Mouse (Mus musculus) layer of hippocampus, postnatal 14 days (tissue): ENCODE data around the gene Pgap3. TPM values are rescaled to one million over a fixed set of nuclear protein-coding genes. Genes with fewer than 3 reads are reported as not detected.
A peak's percentile ranks its signal among the peaks of the same experiment; 100 is the strongest.

Source experiments
- DNase-seq, 2 experiments: peaks; one replicate each; pipeline ENCODE4 v3.0.0; 2021 to 2022; ENCODE audit warnings: low spot score in 2 of 2, mixed read lengths in 1 of 2
- total RNA-seq, 2 experiments: library from RNA; stranded (reverse); gene quantifications; 2 replicates each; pipeline ENCODE4 v1.2.3; 2021

Pgap3 gene
- total RNA-seq, 2 experiments from 2014 or later, result 10.0 to 10.1 TPM

DNA sequence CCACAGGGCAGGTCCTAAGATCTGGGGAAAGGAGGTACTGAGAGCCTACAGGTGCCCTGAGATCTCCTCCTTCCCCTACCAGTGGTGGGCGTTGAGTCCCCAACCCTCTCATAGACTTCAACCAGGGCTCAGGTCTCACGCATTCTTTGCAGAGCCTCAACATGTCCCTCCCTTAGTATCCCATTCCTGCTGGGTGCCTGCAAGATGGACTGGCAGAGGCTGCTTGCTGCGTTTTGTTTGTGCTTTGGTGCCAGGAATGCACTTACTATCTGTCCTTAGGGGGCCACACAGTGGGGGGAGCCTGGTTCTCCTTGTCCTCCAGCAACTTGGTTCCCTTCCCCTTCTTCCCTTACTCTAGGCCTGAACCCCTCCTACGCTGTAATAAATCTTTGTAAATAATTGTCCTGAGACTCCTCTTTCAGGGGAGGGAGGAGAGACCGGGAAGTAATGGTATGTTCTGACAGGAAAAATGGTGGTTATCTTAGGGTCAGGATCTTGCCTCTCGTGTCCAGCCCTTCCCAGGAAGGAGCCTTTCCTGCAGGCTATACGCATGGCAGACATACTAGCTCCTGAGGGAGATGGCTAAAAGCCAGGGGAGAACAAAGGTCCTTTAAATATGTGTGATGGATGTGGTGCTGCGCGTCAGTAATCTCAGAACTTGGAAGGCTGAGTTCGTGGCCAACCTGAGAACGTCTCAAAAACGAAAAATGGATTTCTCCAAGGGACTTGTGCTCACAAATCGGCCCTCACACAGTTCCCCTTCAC lies 42.7 kb downstream of the Pgap3 start:
- DNase-seq, result no peak

DNA sequence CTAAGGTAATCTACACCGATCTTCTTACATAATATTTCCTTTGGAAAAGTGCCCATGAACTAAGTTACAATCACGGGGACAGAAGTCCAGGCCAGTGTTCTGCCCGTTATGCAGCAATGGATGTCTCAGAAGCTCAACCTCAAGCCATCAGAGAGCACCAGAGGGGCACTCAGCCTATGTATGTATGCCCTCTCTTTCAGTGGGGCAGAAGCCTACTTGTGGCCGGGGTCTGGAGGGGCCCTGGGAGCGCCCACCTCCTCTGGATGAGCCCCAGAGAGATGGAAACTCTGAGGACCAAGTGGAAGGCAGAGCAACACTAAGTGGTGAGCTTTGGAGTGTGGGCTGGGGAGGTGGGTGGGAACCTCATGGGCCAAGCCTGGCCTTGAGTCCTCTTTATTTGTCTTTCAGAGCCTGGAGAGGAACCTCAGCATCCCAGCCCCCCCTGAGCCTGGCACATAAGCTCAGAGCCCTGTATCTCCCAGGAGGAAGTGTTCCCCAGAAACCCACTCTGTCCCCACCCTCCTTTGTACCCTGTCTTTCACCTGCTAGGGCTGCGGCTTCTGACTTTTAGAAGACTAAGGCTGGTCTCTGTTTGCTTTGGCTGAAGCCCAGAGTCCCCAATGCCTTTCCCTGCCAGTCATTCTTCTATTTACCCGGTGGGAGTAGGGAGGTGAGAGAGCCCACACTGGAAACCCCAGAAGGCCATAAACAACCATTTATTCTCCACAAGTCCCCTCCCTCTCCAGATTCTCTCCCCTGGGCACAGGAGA lies 43.5 kb downstream of the Pgap3 start:
- no peak for DNase-seq

DNA sequence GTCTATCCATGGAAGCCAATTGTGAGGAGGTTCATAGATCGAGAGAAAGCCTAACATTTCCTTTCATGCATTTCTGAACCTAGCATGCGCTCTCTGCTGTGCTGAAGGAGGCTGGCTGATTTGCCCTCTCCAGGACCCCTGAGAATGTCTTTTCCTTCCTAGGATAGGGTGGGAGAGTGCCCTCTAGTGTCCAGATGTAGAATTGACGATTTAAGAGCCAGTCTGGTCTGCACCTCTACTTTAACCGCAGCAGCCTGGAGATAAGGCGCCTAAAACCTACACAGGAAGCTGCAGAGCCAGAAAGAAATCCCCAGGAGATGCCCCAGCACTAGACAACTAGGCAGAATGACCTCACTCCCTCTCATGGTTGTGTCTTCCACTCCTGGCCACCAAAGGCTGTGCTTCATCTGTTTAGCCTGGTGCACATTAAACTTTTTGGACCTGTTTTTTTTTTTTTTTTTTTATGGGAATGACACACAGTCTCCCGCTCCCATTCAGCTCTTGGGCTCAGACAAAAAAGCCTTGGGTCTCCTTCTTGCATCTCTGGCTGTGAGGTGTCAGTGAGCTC lies 44.5 kb downstream of the Pgap3 start:
- no peak for DNase-seq

GRCm38 (mm10) chr11:98354445-98354844 lies 45.8 kb downstream of the Pgap3 start:
- no peak for DNase-seq

DNA sequence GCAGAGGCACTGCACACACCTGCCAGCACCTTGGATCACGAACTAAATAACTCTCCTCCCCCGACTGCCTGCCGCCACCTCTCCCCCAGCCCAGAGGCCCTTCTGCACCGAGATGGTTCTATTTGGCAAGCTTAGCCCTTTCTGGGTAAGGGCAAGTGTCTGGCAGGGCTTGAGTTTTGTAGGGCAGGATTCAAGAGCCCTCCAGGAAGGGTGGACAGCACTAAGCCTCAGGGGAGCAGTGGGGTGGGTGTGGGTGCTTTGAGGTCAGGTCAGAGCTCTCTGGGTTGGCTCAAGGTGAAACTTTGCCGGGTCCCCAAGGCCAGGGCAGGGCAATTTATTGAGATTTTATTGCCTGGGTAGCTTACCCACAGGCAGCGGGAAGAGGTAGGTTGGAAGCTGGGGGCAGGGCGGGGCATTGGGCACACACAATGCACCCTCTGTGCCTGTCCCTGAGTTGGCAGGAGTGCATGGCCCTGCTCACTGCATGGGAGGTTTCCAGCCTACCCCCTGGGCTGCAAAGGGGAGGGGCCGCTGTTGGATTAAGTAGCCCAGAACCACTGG lies 46.6 kb downstream of the Pgap3 start:
- no peak for DNase-seq

DNA sequence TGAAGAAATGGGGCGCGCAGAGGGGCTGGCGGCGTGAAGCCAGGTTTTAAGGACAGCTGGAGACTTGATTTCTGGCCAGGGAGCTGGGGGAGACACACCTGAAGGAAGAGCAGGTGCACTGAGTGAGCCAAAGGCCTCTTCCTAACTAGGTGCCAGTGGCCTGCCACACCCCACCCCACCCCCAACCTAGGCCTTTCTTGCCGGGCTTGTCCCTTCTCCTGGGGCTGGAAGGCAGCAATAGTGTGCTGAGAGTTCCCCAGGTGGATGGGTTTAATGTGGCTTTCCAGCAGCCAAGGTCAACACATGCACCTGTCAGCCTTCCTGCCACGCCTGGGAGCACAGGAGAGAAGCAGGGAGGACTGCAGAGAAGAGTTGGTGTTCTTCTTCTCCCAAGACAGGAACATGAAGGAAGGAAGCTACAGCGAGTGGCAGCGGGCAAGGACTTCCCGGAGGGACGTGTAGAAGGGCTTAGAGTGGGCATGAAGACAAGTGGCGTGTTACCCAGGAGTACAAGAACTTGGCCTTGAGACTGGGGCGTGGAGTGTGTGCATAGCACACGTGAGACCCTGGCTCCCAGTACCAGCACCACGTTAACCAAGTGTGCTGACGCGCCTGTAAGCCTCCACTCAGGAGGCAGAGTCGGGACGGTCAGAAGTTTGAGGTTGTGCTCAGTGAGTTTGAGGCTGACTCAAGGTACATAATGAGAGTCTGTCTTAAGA lies 47.9 kb downstream of the Pgap3 start:
- DNase-seq, result no peak

DNA sequence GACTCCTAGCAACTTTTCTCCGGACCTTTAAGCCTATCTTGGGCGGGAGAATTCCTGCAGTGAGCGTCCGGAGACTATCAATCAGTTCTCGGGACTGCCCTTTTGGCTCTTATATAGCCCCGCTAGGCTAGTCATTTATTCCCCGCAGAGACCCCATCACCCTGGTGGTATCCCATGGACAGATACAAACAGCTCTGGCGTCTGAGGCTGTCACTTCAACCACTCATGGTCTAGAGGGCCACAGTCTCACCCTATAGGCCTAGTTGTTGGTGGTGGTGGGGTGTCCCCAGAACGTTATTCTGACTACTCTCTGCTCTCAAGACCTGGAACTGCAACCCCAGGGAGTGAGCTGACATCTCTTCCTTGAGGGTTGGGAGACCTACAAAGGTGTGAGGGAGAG lies 51.0 kb downstream of the Pgap3 start:
- no peak for DNase-seq

DNA sequence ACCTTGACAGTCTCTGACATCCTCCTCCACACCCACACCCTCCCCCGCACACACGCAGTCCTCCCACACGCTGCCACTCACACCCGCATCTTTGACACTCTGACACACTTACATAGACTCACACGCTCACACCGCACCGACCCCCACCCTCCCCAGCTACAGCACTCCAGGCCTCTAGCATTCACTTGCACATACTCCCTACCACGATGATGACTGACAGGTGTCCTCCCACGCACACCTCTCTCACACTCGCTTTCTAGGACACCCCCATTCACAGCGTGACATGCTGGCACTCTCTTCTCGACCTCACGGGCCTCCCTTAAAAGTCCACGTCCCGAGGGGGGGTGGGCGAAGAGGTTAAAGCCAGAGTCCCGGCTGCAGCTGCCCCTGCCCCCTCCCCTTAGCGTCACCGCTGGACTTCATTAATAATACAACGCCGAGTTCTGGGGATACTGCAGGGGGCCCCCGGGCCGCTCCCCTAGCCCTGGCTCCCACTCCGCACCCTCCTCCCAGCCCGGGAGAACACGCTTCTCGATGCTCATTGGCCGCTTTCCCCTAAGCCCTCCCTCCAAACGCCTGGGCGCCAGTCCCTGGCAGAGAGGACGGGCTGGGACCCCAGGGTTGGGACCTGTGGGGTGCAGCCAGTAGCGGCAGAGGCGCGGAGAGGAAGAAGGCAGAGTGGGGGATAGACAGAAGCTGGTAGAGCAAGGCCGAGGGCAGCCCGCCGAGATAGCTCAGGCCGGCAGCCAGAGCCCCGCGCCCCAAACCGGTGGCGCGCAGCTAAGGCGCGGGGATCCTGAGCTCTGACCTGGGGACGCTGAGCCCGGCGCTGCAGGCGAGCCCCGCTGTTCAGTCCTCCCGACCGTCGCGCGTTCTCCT lies 52.0 kb downstream of the Pgap3 start, which contains the start of gene Ppp1r1b:
Gene Ppp1r1b, plus strand, starts transcription at position 322 of the 879 bp plus-strand sequence.
- peak in 1 of 2 experiments; percentile 81 for DNase-seq

DNA sequence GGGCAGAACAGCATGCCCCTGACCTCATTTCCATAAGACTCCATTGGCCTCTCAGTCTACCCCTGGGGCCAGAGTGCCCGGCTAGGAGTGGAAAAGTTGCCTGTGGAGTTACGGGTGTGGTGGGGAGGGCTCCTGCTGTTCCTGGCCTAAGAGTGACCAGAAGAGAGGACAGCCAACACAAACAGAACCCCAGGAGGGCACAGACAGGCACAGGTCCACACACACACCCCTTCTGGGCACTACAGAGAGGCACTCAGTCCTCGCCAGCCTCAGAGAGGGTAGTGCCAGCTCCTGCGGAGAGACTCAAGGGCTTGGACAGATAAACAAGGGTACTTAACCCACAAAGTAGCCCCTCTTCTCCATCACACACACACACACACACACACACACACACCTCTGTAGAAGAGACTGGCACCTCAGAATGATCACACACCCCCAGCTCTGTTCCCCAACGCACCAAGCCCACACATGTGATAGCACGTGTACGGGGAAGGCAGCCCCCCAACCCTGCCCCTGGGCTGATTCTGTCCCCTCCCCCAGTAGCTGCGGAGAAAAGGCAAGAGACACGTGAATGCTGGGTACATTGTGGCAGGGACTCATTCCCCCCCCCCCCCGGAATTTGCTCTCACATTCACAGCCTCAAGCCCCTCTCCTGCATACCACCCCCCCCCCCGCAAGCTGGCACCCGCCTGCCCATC lies 52.8 kb downstream of the Pgap3 start:
- DNase-seq, result no peak

DNA sequence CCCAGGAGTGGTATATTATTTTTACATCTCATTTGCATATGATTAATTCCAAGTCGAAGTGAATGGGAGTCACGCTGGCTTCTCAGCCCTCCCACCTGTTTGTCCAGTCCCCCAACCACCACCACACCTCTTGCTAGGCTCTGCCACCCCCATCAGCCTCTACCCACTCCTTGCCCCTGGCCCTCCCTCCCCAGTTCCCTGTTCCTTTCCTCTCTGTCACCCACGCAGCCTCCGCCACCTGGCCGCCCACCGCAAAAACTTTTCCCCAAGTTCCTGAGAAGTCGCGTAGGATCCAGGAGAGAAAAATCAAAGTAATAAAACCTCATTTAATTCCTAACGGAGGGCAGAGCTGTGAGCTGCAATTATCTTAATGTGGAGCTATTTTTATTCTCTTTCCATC lies 54.1 kb downstream of the Pgap3 start:
- no peak for DNase-seq

GRCm38 (mm10) chr11:98345253-98345652 lies 55.0 kb downstream of the Pgap3 start:
- DNase-seq, result peak; percentile 82 to 86

DNA sequence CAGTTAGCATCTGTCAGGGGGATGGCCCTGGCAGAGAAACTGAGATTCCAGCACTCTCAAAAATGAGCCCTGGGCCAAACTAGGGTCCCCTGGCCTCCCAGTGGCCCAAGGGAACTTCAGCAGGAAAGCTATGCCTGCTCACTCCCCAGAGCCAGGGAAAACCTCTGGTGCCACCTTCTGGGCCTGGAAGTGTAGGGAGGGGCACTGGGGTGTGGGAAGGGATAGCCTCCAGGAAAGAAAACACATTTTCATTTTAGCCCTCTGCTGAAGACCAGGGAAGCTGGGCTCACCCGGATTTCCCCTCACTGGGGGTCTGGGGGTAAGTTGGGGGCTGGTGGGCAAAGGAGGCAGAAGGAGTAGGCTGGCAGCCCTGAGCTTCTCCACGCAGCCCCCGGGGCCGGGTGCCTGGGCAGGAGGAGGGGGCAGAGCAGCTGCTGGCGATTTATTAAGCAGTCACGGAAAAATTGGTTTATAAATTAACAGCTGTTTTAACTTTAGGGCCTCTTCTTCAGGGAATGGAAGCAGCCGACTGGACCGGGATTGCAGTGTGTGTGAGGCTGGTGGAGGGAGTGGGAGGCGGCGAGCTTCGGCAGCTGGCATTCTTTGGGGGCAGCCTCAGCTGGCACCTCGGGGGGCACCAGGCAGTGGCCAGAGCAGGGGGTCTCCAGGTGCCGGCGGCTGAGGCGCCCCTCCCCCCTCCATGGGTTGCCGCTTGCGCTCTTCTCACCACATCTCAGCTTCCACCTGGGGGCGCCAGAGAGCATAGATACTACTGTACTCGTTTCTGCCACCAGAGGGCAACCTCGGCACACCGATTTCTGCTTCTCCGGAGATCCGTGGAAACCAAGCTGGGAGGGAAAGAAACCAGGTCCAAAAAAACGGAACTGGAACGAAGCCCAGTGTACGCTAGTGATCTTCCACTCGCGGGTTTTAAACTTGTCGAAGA lies 58.0 kb downstream of the Pgap3 start:
- DNase-seq, result peak; percentile 97 to 100

- no peak for DNase-seq
These were observed 59.1 kb downstream of the Pgap3 start for GRCm38 (mm10) chr11:98341174-98341573.

GRCm38 (mm10) chr11:98340597-98340996 lies 59.7 kb downstream of the Pgap3 start:
- DNase-seq, result no peak

DNA sequence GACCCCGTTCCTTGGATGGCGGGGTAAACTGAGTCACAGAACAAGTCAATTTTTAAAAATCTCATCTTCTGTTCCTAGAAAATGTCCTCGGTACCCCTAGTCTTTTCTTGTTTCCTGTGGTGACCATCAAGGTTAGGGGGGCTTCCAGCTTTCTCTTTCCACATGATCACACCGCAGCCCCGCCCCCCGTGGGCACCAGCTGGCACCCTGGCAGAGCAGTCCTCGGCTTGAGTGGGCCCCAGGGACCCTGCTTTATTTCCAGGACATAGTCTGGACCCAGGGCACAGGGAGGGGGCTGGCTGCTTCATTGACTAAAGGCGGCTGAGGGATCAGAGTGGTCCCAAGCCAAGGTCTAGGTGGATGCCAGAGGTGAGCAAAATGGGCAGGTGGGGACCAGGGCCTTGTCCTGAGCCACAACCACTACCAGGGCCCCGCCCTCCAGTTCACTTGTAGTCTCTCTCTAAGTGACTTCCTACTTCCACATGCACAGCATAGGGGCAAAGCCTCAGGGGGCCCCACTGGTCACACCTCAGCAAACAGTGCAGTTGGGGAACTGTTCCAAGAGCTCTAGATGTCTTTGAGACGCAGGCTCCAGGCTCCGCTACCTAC lies 60.5 kb downstream of the Pgap3 start:
- no peak for DNase-seq

GRCm38 (mm10) chr11:98339071-98339501 lies 61.2 kb downstream of the Pgap3 start:
- DNase-seq, result peak; percentile 52 to 75
